Mouse (Mus musculus) telencephalon, adult 2 months (tissue): ENCODE data around the gene Zdhhc11.

Source experiments
- DNase-seq: peaks from one replicate; pipeline ENCODE4 v3.0.0-alpha.2; 2011; ENCODE audit warnings: low read depth, low spot score

The Zdhhc11 gene

DNA sequence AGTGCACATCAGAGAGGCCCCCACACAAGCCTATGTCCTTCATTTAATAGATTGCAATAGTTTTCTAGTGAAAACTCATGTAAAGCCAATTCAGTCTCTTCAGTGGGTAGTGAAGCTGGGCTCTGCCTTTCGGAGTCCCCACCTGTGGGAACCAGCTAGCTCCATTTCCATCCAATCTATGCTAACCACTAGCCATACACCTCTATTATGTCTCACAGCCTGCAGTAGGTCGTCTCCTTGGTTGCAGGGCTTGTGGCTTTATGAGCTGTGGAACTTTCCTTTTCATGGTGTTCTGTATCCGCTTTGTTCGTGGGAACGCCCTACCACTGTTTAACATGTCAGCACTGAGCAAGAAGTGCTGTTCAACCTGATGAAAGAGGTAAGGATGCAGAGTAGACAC is at the start of gene Zdhhc11:
Gene Zdhhc11 (plus strand): TSS at position 301 of the 400 bp plus-strand sequence.
- DNase-seq, result no peak

- DNase-seq, result no peak
These were observed 31.4 kb upstream of the Zdhhc11 start for GRCm38 (mm10) chr13:73932201-73932600.

DNA sequence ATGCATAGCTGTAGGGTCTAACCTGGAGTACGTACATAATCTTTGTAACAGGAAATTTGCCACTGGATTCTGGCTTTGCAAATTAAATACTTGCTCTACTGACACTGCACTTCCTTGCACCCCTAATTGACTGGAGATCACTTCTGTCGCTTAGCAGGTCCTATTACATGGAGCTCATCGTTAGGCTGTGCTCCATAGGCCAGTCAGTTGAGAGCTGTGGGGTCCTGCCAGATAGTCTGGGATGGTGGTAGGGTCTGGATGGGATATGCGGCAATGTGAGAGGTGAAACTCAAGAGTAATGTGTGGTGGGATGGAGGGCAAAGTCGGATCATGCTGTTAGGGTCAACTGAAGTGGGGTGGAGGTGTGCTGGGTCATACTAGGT is 26.7 kb upstream of the Zdhhc11 start:
- no peak for DNase-seq

- DNase-seq, result peak; percentile 62
These were observed 26.1 kb upstream of the Zdhhc11 start, which contains the start of the genes Trip13 and Brd9 for GRCm38 (mm10) chr13:73937321-73938176. Trip13 (minus strand) TSS chr13:73937784. Brd9 (plus strand) TSS chr13:73937811.

DNA sequence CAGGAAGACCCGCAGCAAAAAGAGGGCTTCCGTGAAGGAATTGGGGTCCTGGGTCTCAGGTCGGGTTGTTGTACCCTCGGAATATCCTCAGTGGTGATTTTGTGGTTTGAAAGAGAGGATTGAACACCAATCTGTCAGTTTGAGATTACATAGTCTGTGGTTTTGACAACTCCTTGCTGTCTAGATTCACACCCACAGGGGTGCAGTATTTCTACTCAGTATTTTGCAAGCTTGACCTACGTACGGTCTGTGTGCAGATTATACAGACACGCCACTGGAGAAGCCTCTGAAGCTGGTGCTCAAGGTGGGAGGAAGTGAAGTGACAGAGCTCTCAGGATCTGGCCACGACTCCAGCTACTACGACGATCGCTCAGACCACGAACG is 25.5 kb upstream of the Zdhhc11 start:
- no peak for DNase-seq

GRCm38 (mm10) chr13:73939101-73939500 is 24.6 kb upstream of the Zdhhc11 start:
- no peak for DNase-seq

DNA sequence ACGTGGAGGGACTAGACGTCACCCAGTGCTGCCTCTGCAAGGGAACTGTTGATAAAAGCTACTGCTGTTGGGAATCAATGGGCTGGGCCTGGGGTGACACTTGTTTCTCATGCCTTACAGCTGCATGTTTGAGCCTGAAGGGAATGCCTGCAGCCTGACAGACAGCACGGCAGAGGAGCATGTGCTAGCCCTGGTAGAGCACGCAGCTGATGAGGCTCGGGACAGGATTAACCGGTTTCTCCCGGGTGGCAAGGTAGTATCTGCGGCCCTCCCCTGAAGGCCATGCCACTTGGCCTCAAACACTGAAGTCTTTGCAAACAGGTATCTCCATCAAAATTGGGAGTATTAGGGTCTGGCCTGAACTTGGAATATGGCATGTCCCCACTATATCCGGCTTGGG is 19.0 kb upstream of the Zdhhc11 start:
- no peak for DNase-seq

DNA sequence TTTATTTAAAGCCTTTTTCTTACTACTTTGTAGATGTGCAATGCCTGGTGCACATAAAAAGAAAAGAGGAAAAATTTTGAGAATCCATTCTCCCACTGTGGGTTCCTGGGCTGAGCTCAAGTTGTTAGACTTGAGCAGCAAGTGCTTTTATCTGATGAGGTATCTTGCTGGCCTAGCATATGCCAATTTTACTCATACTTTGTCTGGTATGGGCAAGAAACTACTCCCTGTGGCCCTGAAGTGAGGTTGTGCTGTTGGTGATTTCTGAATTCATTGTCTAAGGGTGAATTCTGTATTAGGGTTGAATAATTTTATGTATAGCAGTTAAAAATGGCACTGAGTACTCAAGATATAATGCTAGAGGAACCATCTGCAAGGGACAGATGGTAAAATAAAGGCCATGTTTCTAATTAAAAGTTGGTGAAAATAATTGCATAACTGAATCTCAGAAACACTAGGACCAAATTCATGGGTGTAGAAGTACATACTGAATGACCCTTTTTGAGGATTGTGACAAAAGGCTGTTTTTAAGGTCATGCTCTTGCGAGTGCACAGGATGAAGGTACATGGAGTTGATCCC is 10.0 kb upstream of the Zdhhc11 start:
- DNase-seq, result peak; percentile 55

DNA sequence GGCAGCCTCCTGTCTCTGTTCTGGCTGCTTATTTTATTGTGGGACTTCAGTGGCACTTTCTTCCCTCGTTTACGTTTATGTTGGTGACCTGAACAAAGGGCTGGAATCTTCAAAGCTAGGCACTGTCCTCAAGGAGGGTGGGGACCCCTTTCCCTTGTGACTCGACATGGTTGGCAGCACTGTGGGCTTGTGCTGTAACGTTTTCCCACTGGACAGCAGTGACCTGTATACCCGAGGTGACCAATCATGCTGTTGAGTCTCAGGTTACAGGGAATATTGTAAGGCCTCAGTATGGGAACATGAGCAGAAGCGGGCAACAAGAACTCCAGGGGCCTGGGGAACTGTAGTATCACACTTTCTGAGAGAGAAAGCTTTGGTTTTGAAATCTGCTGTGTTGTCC is 9.0 kb upstream of the Zdhhc11 start:
- no peak for DNase-seq

- DNase-seq, result no peak
These were observed 8.1 kb upstream of the Zdhhc11 start for GRCm38 (mm10) chr13:73955531-73955930.

- peak; percentile 82 for DNase-seq
These were observed 3.5 kb upstream of the Zdhhc11 start for GRCm38 (mm10) chr13:73960117-73960652.

GRCm38 (mm10) chr13:73961177-73961576 is 2.5 kb upstream of the Zdhhc11 start:
- DNase-seq, result no peak

DNA sequence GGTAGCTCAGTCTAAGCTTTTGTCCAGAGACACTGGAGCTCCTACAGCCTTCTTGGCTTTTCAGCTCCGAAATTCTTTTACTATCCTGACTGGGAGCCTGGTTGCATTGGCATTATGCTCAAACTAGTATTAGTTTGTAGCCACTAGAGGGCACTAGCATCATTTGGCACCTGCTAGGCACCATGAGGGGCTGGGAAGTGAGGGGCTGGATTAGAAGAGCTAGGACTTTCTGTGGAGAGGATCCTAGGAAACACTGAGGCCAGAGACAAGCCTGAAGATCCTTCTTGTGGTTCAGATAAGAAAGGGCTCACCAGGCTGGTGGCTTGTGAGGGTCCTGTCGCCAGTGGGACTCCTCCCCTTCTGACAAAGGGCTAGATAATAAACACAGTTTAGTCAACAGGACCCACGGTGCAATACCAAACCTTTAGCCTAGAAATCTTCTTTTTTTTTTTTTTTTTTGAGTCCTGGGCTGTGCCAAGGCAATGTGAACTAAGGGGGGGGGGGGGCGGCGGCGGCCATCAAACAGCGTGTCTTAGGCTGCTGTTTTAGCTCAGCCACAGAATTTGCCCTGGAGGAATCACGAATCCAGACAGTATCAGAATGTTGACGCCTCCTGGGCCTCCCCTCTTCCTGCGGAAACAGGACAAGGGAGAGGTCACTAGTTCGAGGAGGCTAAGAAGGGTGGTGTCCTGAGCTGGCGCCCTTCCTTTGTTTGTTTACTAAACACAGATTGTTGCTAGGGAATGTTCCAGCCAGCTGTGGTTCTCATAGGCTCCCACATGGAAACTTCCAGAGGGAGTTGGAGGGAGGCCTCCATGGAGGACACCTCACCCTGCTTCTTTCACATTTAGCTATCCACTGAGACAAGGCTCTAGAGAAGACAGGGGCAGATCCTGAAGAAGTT is 7.1 kb downstream of the Zdhhc11 start:
- DNase-seq, result peak; percentile 35

DNA sequence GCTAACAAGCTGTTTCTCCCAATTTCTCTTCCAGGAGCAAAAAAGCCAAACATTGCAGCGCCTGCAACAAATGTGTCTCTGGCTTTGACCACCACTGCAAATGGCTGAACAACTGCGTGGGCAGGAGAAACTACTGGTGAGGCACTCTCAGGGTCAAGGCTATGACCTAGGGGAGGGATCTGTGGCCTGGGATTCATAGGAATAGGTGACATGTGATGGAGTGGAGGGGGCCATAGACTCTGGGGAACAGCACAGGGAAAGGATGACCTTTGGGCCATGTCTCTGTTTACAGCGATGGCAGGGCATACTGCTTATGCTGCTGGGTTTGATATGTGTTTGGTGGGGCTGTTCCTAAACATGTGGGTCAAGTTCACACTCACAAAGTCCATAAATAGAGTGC is 10.9 kb downstream of the Zdhhc11 start:
- no peak for DNase-seq

DNA sequence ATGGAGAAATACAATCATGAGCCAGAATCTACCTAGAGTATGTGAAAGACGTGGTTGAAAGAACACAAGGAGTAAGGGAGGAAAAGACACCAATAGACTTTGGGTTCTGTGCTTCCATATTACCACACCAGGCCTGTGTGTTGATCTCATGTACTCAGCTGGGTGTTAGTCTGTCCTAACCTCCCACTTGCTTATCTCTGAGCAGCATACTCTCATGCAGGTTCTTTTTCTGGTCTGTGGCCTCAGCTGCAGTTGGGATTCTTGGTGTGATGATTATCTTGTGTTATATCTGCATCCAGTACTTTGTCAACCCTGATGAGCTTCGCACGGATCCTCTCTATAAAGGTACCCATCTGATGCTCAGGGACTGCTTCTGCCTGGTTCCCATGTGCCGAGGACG is 13.3 kb downstream of the Zdhhc11 start:
- DNase-seq, result no peak

- no peak for DNase-seq
These were observed 26.7 kb downstream of the Zdhhc11 start for GRCm38 (mm10) chr13:73990325-73990724.

DNA sequence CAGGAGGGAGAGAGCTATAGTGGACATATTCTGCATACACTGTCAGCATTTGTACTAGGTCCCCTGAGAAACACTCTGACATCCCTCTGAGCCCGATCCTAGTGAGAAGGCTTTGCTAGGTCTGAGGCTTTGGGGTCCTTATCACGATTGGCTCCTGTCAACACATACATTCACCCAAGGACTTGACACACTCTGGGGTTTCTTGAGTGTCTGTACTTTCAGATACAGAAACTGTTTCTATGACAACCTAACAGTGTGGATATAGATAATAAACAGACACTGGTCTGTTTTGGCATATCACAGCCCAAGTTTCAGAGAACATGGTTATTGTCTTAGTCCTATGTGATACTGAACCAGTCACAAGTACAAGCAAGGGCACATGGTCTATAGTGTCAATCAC is 27.1 kb downstream of the Zdhhc11 start:
- no peak for DNase-seq

GRCm38 (mm10) chr13:73991267-73991666 is 27.6 kb downstream of the Zdhhc11 start:
- DNase-seq, result no peak

- DNase-seq, result no peak
These were observed 32.8 kb downstream of the Zdhhc11 start for GRCm38 (mm10) chr13:73996456-73996855.

DNA sequence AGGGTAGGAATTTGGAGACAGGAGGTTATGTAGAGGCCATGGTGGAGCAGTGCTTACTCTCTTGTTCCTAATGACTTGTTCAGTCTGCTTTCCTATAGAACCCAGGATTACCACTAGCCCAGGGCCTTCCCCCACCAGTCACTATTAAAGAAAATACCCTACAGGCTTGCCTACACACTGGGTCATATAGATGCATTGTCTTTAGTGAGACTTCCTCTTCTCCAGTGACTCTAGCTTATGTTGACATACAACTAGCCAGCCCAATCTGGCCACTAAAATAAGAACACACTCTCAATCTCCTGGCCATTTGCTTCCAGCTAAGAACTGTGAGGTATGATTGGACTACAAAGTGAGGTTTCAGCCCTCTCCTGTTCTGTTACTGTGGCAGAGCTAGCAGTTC is 36.9 kb downstream of the Zdhhc11 start:
- no peak for DNase-seq

DNA sequence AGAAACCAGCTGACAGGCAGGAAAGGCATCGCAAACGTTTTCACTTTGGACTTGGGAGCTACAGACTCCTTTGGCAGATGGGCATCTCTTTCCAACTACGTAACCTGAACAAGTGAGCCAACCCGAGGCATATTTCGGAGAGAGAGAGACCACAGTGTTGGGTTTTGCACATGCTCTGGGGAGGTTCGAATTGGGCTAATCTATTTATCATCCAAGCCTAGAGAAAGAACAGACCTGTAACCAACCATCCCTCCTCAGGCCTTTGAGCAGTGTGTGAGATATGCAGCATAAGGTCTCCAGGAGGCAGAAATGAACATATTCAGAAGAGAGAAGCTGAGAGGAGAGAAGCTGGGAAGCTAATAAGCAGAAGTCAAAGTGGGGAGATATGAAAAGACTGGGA is 37.3 kb downstream of the Zdhhc11 start:
- no peak for DNase-seq

- no peak for DNase-seq
These were observed 37.8 kb downstream of the Zdhhc11 start for GRCm38 (mm10) chr13:74001492-74001891.
